Mouse (Mus musculus) intestine, embryonic 15.5 days (tissue): ENCODE data around the gene 4930404N11Rik. TPM values are rescaled to one million over a fixed set of nuclear protein-coding genes. Genes with fewer than 3 reads are reported as not detected.
A peak's percentile ranks its signal among the peaks of the same experiment; 100 is the strongest.

Source experiments
- ATAC-seq: fragments of 200-750 bp; cut with Nextera tagmentation; 2 replicates; pipeline ENCODE4 v1.8.0; 2017; ENCODE audit warnings: moderate TSS enrichment, moderate library complexity
- H3K27ac ChIP-seq: fragments of 300-500 bp; sonication (generic); 2 replicates; pipeline ENCODE4 v1.5.1; 2015; ENCODE audit warnings: mild to moderate bottlenecking, inconsistent platforms
- H3K27me3 ChIP-seq: fragments of 300-500 bp; sonication (generic); replicated peaks from 2 replicates; pipeline ENCODE4 v1.6.1; 2015; ENCODE audit warnings: inconsistent platforms
- H3K36me3 ChIP-seq: fragments of 300-500 bp; sonication (generic); 2 replicates; pipeline ENCODE4 v1.6.1; 2015; ENCODE audit warnings: inconsistent platforms
- H3K4me1 ChIP-seq: fragments of 300-500 bp; sonication (generic); replicated peaks from 2 replicates; pipeline ENCODE4 v1.6.1; 2015; ENCODE audit warnings: inconsistent platforms
- H3K4me2 ChIP-seq: fragments of 300-500 bp; sonication (generic); replicated peaks from 2 replicates; pipeline ENCODE4 v1.6.1; 2015; ENCODE audit warnings: mild to moderate bottlenecking, inconsistent platforms
- H3K4me3 ChIP-seq: fragments of 300-500 bp; sonication (generic); replicated peaks from 2 replicates; pipeline ENCODE4 v1.5.1; 2015; ENCODE audit warnings: inconsistent platforms
- H3K9ac ChIP-seq: fragments of 300-500 bp; sonication (generic); 2 replicates; pipeline ENCODE4 v1.6.1; 2015; ENCODE audit warnings: inconsistent platforms
- H3K9me3 ChIP-seq: fragments of 300-500 bp; sonication (generic); 2 replicates; pipeline ENCODE4 v1.6.1; 2016; ENCODE audit warnings: inconsistent platforms
- WGBS: fragments of 180-500 bp; shearing (Covaris S2); methylation state at CpG from one replicate; pipeline ENCODE4 v1.1.7; 2015; 5-methylcytosine and 5-hydroxymethylcytosine counted together
- polyA plus RNA-seq: library from polyadenylated mRNA; unstranded; fragments of >200 nt; fragmentation: Nextera tagmentation; extraction: Ambion mirVana; gene quantifications from 2 replicates; pipeline ENCODE4 v1.2.1, GENCODE M21; 2015

The 4930404N11Rik gene
- polyA plus RNA-seq, 1 experiment from 2014 or later: 1.0 TPM

- peak overlapping the region; percentile 5; the same call in 1 of the 2 replicates for H3K9ac ChIP-seq
- peaks cover 24% of the 10 kb centered on the region for H3K36me3 ChIP-seq
- peaks cover 31% of the 10 kb centered on the region for H3K4me1 ChIP-seq
- H3K9me3 ChIP-seq: no peaks in the 10 kb centered on the region
- 0 out of 2 replicates have a peak overlapping the region, but pooled peaks have one; percentile 4 for H3K27ac ChIP-seq
- H3K4me2 ChIP-seq: no peak overlapping the region
- 58% methylated on average over 3 of the region's 3 CpGs for WGBS
- H3K27me3 ChIP-seq: no peaks in the 10 kb centered on the region
- ATAC-seq: no peak
- no peak overlapping the region for H3K4me3 ChIP-seq
Observed at GRCm38 (mm10) chr10:81389373-81389772, 23.8 kb upstream of the 4930404N11Rik start.

GRCm38 (mm10) chr10:81388505-81389055, 23.0 kb upstream of the 4930404N11Rik start, which contains the start of gene Gm48552:
Gm48552 (plus strand) TSS chr10:81389005.
- no peak for ATAC-seq
- Histone ChIP-seq H3K9ac (peak within 1 kb of the TSS; percentile 5; the same call in 1 of the 2 replicates), H3K27ac (peak within 1 kb of the TSS; percentile 4; the same call in 1 of the 2 replicates)

GRCm38 (mm10) chr10:81387716-81388115, 22.1 kb upstream of the 4930404N11Rik start:
- Histone ChIP-seq H3K27ac (no peak overlapping the region), H3K4me1 (peaks cover 21% of the 10 kb centered on the region), H3K4me3 (no peak overlapping the region), H3K9ac (no peak overlapping the region), H3K27me3 (no peaks in the 10 kb centered on the region), H3K9me3 (no peaks in the 10 kb centered on the region), H3K36me3 (peaks cover 24% of the 10 kb centered on the region), H3K4me2 (no peak overlapping the region)
- 94% methylated on average over 20 of the region's 20 CpGs for WGBS
- ATAC-seq: no peak

More at GRCm38 (mm10) chr10:81388505-81389055, 23.0 kb upstream of the 4930404N11Rik start, which contains the start of gene Gm48552:
- H3K4me2 ChIP-seq: no peak within 1 kb of the TSS
- 58% methylated on average over 5 of the region's 5 CpGs for WGBS
- peaks cover 24% of the 10 kb centered on the region for H3K36me3 ChIP-seq
- H3K4me3 ChIP-seq: no peak within 1 kb of the TSS
- peaks cover 25% of the 10 kb centered on the region for H3K4me1 ChIP-seq
- H3K9me3 ChIP-seq: no peaks in the 10 kb centered on the region
- no peaks in the 10 kb centered on the region for H3K27me3 ChIP-seq

GRCm38 (mm10) chr10:81385603-81386306, 20.1 kb upstream of the 4930404N11Rik start:
- no peak for ATAC-seq
- Histone ChIP-seq H3K36me3 (peaks cover 24% of the 10 kb centered on the region), H3K27me3 (no peaks in the 10 kb centered on the region), H3K27ac (no peak overlapping the region), H3K9ac (peak overlapping the region; percentile 69; the same call in 1 of the 2 replicates), H3K4me3 (peak overlapping the region; percentile 76), H3K4me1 (peaks cover 17% of the 10 kb centered on the region), H3K9me3 (no peaks in the 10 kb centered on the region), H3K4me2 (peak overlapping the region; percentile 84)
- 67% methylated on average over 22 of the region's 22 CpGs for WGBS

GRCm38 (mm10) chr10:81384605-81384982, 19.0 kb upstream of the 4930404N11Rik start:
- no peaks in the 10 kb centered on the region for H3K9me3 ChIP-seq
- peaks cover 24% of the 10 kb centered on the region for H3K36me3 ChIP-seq
- H3K4me3 ChIP-seq: peak overlapping the region; percentile 76
- no peaks in the 10 kb centered on the region for H3K27me3 ChIP-seq
- H3K27ac ChIP-seq: peak overlapping the region; percentile 69
- peak; percentile 35 for ATAC-seq
- under 1% methylated on average over 19 of the region's 19 CpGs for WGBS
- H3K9ac ChIP-seq: peak overlapping the region; percentile 69
- H3K4me1 ChIP-seq: peaks cover 15% of the 10 kb centered on the region
- H3K4me2 ChIP-seq: peak overlapping the region; percentile 84

GRCm38 (mm10) chr10:81383802-81384604, 18.4 kb upstream of the 4930404N11Rik start, which contains the start of the genes Dohh and Gm48551:
Dohh (plus strand) TSS chr10:81384428.
Gm48551 (plus strand) TSS chr10:81384466.
- peak within 1 kb of the TSS; percentile 69 for H3K9ac ChIP-seq
- WGBS: 8% methylated on average over 54 of the region's 54 CpGs
- ATAC-seq: peak; percentile 92

GRCm38 (mm10) chr10:81382039-81382438, 16.4 kb upstream of the 4930404N11Rik start:
- Histone ChIP-seq H3K9ac (no peak overlapping the region), H3K9me3 (no peaks in the 10 kb centered on the region), H3K27me3 (no peaks in the 10 kb centered on the region), H3K4me1 (peaks cover 20% of the 10 kb centered on the region), H3K4me3 (no peak overlapping the region), H3K27ac (peak overlapping the region; percentile 18; the same call in 1 of the 2 replicates), H3K4me2 (no peak overlapping the region), H3K36me3 (peaks cover 11% of the 10 kb centered on the region)
- ATAC-seq: peak; percentile 5; the same call in 1 of the 2 replicates
- 54% methylated on average over 5 of the region's 5 CpGs for WGBS

More at GRCm38 (mm10) chr10:81383802-81384604, 18.4 kb upstream of the 4930404N11Rik start, which contains the start of the genes Dohh and Gm48551:
- Histone ChIP-seq H3K4me2 (peak within 1 kb of the TSS; percentile 84), H3K27ac (peak within 1 kb of the TSS; percentile 69), H3K36me3 (peaks cover 24% of the 10 kb centered on the region), H3K27me3 (no peaks in the 10 kb centered on the region), H3K4me1 (peaks cover 13% of the 10 kb centered on the region), H3K9me3 (no peaks in the 10 kb centered on the region), H3K4me3 (peak within 1 kb of the TSS; percentile 76)

GRCm38 (mm10) chr10:81379809-81380378, 14.3 kb upstream of the 4930404N11Rik start:
- 86% methylated on average over 6 of the region's 6 CpGs for WGBS

GRCm38 (mm10) chr10:81379183-81379553, 13.6 kb upstream of the 4930404N11Rik start:
- Histone ChIP-seq H3K9ac (peak overlapping the region; percentile 39), H3K4me3 (peak overlapping the region; percentile 82), H3K9me3 (no peaks in the 10 kb centered on the region), H3K36me3 (0 out of 2 replicates have a peak, but pooled peaks cover 5% of the 10 kb centered on the region), H3K27me3 (no peaks in the 10 kb centered on the region), H3K27ac (peak overlapping the region; percentile 56), H3K4me1 (peaks cover 19% of the 10 kb centered on the region), H3K4me2 (peak overlapping the region; percentile 77)
- 59% methylated on average over 3 of the region's 3 CpGs for WGBS
- ATAC-seq: no peak

More at GRCm38 (mm10) chr10:81379809-81380378, 14.3 kb upstream of the 4930404N11Rik start:
- H3K9ac ChIP-seq: no peak overlapping the region
- no peak for ATAC-seq
- 0 out of 2 replicates have a peak, but pooled peaks cover 5% of the 10 kb centered on the region for H3K36me3 ChIP-seq
- H3K4me1 ChIP-seq: peaks cover 19% of the 10 kb centered on the region
- no peak overlapping the region for H3K4me3 ChIP-seq
- no peaks in the 10 kb centered on the region for H3K9me3 ChIP-seq
- no peak overlapping the region for H3K27ac ChIP-seq
- no peak overlapping the region for H3K4me2 ChIP-seq
- no peaks in the 10 kb centered on the region for H3K27me3 ChIP-seq

- H3K36me3 ChIP-seq: 0 out of 2 replicates have a peak, but pooled peaks cover 5% of the 10 kb centered on the region
- peak overlapping the region; percentile 92 for H3K9ac ChIP-seq
- H3K4me3 ChIP-seq: peak overlapping the region; percentile 82
- H3K27ac ChIP-seq: peak overlapping the region; percentile 56
- peak; percentile 96 for ATAC-seq
- peak overlapping the region; percentile 77 for H3K4me2 ChIP-seq
- H3K9me3 ChIP-seq: no peaks in the 10 kb centered on the region
- no peaks in the 10 kb centered on the region for H3K27me3 ChIP-seq
- H3K4me1 ChIP-seq: peaks cover 19% of the 10 kb centered on the region
- under 1% methylated on average over 44 of the region's 46 CpGs for WGBS
Observed at GRCm38 (mm10) chr10:81378553-81379182, 13.1 kb upstream of the 4930404N11Rik start.
